Mouse (Mus musculus): Measurements from ENCODE around the gene Tmem184c.

The Tmem184c gene

DNA sequence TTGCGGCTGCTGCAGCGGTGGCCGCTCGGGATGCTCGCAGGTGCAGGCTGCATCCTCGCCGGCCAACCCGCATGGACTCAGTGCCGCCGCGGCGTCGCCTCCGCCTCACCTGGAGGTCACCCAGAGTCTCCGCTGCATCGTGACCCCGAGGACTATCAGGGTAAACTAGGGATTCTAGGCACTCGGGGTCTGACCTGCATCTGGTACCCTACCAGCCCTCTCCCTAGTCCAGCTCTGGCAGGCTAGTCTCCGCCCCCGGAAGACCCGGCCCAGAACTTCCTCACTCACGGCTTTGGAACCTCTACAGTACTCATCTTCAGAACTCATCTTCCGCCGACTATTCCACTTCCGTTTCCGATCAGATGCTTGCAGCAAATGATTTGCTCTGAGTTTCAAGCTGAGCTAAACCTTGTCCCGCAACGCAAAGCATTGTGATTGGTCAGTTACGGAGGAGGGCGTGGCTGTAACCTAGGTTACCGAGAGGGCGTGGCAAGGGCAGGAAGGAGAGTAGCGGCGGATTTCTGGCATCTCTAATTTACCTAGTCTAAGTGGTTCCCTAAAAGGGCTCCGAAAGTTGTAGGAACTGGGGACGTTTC is at the start of gene Tmem184c:
Gene Tmem184c, minus strand, starts transcription at position 325 of the 596 bp plus-strand sequence.
- peak; percentile 98 to 99 for DNase-seq

GRCm38 (mm10) chr8:77659534-77660080 is 49.1 kb upstream of the Tmem184c start:
- DNase-seq, result no peak

DNA sequence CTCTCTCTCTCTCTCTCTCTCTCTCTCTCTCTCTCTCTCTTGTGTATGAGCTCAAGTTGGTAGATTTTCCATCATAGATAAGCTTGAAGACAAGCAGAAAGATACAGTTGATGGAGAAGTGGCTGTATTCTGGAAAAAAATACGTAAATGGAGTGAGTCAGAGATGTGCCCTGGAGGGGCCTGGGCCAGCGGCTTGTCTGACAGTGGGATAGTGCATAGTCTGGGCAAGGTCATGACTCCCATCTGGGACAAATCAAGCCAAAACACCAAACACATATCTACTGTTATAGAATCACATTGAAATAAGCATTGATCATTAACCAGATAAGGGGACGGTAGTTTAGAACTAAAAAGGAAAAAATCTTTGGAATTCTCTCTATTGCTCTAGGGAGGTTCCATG is 47.9 kb upstream of the Tmem184c start:
- DNase-seq, result no peak

DNA sequence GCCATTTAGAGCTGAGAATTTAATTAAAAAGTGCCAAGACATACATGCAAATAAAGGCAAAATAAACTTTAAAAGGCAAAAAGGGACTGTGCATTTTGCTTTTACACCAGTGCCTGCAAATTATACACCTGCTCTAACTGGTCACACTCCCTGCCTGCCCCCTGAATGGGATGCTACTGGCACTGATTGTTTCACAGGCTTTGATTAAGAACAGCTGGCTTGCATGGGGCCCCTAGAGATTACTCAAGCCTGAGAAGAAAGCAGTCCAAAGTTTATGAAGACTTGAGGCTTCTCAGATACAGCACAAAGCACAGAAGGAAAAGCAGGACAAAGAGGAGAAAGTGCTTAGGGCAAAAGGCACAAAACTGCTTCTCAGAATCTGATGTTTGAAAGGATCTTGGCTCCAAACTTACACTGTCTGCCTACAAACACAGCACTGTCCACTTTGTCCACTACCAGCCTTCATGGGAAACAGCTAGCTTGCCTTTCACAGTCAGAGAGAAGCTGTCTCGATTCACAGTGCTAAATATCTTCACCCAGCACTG is 40.2 kb upstream of the Tmem184c start:
- peak; percentile 27 to 46 for DNase-seq

DNA sequence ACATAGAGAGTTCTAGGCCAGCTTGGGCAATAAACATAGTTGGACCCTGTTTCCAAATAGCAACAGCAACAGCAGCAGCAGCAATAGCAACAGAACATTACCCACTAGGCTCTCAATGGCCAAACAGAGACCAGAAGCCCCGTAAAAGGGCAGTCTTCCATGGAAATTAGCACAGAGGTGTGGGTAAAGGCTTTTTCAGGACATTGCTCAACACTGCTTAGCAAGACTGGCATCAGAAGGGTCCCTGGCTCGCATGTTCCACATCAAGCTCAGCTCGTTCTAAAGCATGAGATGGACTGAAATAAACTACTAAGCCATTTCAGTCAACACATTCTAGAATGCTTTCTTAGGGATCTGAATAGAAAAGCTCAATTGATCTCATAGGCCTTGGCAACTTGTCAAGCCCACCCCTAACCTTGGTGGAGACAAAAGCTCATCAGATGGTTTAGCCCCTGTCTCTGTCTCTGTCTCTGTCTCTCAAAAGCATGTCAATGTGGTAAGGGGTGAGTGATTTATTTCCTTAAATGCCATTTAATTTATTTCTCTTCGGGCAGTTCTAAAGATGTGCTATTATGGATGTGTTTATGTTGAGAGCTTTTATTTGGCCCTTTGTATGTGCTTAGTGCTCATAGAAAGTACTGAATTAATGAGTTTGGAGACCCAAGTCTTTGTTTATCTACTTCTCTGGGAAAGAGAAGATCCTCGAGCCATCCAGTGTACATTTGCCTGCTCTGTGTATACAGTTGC is 29.8 kb upstream of the Tmem184c start:
- DNase-seq, result no peak

DNA sequence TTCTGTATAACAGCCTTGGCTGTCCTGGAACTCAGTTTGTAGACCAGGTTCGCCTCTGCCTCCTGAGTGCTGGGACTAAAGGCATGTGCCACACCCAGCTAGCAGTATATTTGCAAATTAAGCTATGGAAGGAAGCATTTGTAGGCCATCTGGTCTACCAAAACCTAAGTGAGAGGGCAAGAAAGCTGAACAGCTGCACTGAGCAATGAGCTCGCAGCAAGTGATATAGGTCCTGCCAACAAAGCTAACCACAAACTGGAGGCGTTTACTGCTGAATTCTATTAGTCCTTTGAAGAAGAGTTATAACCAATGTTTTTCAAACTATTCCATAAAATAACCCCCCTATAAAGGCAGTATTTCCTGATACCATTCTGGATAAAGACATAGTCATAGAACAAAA is 27.1 kb upstream of the Tmem184c start:
- no peak for DNase-seq

DNA sequence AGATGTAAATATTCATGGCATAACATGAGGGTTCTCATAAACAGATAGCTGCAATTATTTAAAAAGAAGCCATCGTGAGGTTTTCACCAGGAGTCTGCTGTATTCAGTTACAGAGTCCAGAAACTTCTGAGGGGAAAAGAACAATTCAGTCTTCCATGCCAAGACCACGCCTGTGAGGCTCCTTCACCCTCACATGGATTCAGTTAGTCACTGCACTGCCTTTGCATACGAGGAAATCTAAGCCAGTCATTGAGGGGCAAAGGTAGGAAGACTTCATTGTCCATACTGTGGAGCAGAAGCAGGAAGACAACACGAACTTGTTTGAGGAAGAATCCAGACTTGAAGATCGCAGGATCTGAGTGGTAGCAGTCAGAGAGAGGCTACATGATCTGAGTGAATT is 23.5 kb upstream of the Tmem184c start:
- DNase-seq, result no peak

- DNase-seq, result no peak
Observed at GRCm38 (mm10) chr8:77633211-77633610, 22.7 kb upstream of the Tmem184c start.

- DNase-seq, result peak in 1 of 2 experiments; percentile 10
Observed at GRCm38 (mm10) chr8:77630691-77631090, 20.2 kb upstream of the Tmem184c start.

GRCm38 (mm10) chr8:77629858-77630537 is 19.5 kb upstream of the Tmem184c start:
- peak; percentile 93 for DNase-seq

DNA sequence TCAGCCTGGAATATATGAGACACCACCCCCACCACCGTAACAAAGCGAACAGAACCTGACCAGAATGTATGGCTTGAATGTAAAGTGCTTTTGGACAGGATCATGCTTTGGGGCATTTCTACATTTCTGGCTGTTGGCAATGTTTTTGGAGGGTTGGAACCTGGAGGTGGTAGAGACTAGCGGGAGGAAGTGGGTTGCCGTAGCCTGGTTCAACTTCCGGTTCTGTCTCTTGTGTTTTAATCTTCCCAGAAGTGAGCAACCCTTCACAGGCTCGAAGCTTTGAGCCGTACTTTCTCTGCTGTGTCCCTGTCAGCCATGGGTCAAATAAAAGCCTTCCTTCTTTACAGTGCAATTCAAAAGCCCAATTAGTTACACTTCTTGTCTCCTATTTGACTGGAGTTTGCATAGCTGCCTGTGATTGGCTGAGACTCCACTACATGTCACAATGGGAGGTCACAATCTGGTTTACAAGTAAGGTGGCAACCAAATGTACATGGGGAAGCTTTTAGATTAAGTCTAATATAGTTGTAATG is 13.2 kb upstream of the Tmem184c start:
- no peak for DNase-seq

GRCm38 (mm10) chr8:77617916-77618315 is 7.4 kb upstream of the Tmem184c start:
- peak; percentile 71 to 80 for DNase-seq

GRCm38 (mm10) chr8:77609621-77610020 is 877 bp downstream of the Tmem184c start:
- no peak for DNase-seq

GRCm38 (mm10) chr8:77584174-77584573 is 26.3 kb downstream of the Tmem184c start:
- no peak for DNase-seq

DNA sequence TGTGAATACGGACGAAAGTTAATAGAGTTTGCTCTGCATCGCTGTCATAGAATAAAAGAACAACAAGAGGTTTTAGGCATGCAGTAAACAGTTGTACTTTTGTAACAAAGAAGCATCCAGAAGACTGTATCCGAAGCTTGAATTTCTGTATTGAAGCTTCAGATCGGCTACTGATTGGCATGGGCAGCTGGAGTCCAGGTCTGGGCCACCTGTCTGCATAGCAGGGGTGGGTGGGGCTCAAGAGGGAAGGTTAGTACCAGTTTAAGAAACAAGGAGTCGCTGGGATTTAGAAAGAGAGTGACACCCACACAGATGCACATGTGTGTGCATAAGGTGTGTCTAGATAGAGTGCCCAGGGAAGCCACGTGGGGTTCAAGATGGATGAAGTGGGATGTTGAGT is 32.8 kb downstream of the Tmem184c start:
- DNase-seq, result no peak

DNA sequence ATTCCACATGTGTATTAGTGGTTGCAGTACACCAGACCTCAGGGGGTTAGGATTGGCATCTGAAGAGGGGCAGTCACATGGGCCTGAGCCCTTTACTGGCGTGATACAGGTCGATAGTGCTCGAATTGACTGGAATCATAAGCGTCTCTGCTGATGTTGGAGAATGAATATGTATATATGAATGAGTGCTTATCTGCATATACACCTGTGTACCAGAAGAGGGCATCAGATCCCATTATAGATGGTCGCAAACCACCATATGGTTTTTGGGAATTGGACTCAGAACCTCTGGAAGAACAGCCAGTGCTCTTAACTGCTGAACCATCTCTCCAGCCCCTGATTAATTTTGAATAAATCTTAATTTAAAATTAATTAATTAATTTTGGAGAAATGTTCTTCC is 36.3 kb downstream of the Tmem184c start:
- DNase-seq, result no peak

DNA sequence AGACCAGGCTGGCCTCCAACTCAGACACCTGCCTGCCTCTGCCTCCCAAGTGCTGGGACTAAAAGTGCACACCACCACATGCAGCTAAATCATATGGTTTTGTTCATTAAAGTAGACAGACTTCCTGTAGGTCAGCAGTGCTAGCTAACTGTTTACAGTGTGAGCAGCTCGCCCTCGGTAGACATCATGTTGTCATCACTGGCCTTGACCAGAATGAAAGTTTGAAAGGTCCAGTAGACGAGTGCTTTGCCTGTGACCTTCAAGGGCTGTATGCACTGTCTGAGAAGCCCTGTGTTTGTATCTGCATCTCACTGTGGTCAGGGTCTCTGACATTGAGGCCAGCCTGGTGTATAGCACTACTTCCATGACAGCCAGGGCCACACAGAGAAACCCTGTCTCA is 49.1 kb downstream of the Tmem184c start:
- DNase-seq, result no peak

DNA sequence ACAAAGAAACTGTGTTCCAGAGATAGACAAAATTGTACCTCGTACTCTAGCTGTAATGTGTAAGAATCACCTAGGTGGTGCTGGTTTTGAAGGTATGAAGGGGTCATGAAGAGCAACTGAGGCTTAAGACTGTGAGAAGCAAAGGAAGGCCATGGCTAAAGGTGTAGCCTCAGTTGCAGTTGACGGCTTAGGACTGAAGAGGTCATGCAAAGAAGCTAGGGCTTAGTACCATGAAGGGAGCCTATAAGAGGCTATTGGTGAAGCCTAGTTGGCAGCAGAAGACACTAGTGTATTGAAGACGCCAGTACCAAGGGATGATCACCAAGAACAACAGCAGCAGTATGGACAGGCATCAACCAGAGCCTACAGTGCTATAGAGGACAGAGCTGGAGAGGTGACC is 58.0 kb downstream of the Tmem184c start:
- no peak for DNase-seq

GRCm38 (mm10) chr8:77549881-77550580 is 60.5 kb downstream of the Tmem184c start:
- peak; percentile 21 to 51 for DNase-seq

DNA sequence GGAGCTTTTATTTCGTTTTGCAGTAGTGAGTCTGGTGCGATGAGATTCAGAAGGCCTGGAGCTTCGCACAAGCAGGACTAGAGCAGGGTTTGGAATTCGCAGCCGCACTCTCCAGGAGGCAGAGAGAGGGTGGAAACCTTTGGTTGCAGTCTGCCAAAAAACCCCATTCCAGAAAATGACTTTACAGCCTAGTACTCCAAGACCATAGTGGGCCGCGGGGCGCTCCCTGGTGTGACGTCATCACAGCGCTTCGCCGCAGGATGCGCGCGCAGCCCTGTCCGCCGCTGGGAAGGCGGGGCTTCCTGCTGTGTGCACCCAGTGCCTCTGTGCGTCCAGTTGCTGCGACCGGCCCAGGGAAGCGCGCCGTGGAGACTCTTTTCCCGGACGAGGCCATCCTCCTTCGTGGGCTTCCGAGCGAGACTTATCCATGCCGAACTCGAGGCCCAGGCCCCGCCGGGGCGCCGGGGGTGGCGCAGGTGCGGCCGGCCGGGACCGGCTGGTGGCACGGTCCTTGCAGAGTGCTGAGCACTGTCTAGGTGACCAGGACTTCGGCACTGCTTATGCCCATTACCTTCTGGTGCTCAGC is 61.3 kb downstream of the Tmem184c start, which contains the start of gene Prmt9:
Gene Prmt9, plus strand, starts transcription at position 277 of the 586 bp plus-strand sequence.
- DNase-seq, result peak; percentile 97
